Mouse (Mus musculus) left cerebral cortex, postnatal 14 days (tissue): ENCODE measurements around the gene St6galnac3. TPM values are rescaled to one million over a fixed set of nuclear protein-coding genes. Genes with fewer than 3 reads are reported as not detected.

ENCODE experiments used
- DNase-seq, 2 experiments: peaks; one replicate each; pipeline ENCODE4 v3.0.0; 2021 to 2022; ENCODE audit warnings: low spot score in 2 of 2, mixed read lengths in 1 of 2
- intact Hi-C: fragments of 180-260 bp; cut with DNase I; formaldehyde crosslinking; loops from one replicate; pipeline ENCODE4 v1.15.1; 2025
- microRNA-seq, 2 experiments: library from miRNA; unstranded; fragments of <30 nt; microRNA quantifications; one replicate each; pipeline ENCODE4 v1.2.0; 2022
- total RNA-seq, 2 experiments: library from RNA; stranded (reverse); gene quantifications; 2 replicates each; pipeline ENCODE4 v1.2.3; 2021

St6galnac3 gene
- total RNA-seq, 2 experiments from 2014 or later = 10.8 to 12.1 TPM

DNA sequence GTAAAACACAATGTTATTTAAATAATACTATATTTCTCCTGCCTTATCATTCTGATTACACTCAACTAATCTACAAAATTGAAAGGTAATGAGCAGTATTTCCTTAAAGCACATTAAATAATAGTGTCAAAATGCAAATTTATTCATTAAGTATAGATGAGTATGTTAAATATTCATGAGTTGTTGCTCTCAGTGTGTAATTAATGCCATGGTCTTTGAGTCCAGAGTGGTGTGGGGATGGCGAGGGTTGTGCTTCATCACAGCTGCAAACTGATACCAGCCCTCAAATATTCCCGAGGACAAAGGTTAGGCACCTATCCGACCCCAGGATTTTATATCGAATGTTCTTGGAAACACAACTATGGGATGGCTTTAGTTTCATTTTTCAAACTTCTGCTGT is 548.2 kb downstream of the St6galnac3 start:
- intact Hi-C loops = no loop called here
- DNase-seq = no peak

DNA sequence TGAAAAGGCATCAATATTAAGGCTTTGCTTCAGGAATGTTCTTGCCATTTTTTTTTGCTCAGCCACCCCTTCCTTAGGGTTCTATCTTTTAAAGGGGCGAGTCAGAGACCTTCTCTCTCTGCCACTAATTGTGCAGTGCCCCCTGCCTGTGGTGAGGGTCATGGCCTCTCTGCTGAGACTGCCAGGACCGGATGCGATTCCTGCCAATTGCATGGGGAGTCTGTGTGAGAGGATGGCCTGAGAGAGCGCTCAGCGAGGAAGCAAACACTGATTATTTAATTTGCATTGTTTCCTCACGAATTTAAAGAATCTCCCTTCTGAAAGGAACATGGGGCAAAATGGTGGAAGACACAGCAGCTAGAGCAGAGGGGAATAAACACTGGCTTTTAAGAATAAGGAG is 548.6 kb downstream of the St6galnac3 start:
- no peak for DNase-seq
- intact Hi-C loops = no loop called here

DNA sequence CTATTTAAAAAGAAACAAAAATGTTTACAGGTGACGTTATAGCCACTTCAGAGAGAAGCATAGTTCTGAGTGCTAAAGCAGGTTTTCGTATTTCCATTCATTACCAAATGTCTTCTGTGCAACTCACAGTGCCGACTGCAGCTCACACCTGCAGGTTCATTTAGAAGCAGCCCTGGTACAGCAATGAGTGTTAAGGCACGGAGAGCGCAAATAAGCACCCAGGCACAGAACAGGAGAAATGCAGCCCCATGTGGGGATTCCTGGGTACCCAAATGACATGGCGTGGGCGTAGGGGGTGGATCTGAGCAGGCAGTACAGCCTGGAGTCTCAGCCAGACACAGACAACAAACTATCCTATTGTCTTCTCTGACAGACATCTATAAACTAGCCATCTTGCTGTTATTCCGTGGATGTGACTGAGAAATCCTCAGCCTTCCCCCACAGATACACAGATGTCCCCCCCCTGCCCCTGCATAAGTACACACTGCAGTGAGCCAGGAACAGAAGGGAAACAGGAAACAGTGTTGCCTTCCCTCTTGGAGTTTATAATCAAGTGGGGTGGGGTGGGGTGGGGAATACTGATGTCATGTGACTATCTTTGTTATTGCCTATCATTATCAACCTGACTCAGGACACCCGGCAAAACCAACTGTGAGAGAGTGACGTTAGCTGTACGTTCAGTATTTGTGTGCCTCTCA is 550.5 kb downstream of the St6galnac3 start:
- DNase-seq = no peak
- intact Hi-C loops = no loop called here

DNA sequence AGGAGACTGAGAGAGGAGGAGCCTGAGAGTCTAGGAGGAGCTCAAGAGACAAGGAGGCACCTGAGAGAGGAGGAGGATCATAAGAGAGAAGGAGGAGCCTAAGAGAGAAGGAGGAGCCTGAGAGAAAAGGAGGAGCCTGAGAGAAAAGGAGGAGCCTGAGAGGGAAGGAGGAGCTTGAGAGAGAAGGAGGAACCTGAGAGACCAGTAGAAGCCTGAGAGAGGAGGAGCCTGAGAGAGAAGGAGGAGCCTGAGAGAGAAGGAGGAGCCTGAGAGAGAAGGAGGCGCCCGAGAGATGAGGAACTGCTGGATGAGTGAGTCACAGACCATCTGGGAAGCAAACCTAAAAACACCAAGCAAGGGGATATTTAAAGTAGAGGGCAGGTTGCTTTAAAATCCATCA is 551.4 kb downstream of the St6galnac3 start:
- intact Hi-C loops = no loop called here

DNA sequence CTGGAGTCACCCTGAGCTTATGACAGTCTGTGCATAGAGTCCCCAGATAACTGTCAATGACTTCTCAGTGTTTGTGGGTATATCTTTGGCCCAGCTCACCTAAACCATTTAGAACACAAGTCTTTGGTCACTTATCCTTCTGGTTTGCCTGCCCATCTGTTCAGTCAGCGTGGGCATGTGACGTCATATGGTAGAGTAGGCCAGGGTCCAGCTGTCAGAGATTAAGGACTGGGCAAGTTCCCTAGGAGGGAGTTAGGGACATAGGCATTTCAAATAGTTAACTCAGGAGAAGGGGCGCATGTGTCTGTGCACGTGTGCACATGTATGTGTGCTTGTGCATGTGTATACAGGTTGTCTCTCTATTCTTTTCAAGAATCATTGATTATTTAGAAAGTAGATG is 554.8 kb downstream of the St6galnac3 start:
- intact Hi-C loops = no loop called here
- no peak for DNase-seq

More for the DNA sequence above, 551.4 kb downstream of the St6galnac3 start:
- no peak for DNase-seq

GRCm38 (mm10) chr3:153169744-153170143 is 555.2 kb downstream of the St6galnac3 start:
- no peak for DNase-seq
- intact Hi-C loops = no loop called here

GRCm38 (mm10) chr3:153161676-153162075 is 563.3 kb downstream of the St6galnac3 start:
- intact Hi-C loops = no loop called here
- DNase-seq = no peak

GRCm38 (mm10) chr3:153160683-153161082 is 564.3 kb downstream of the St6galnac3 start:
- intact Hi-C loops = no loop called here
- DNase-seq = no peak

GRCm38 (mm10) chr3:153148887-153149286 is 576.1 kb downstream of the St6galnac3 start:
- no peak for DNase-seq
- intact Hi-C loops = no loop called here

Small RNA genes within 50 kb of the gene (microRNA-seq; reads per million reads assigned to microRNA genes)
- gene Gm27405 = 0 reads per million in 2 experiments

Other genes starting within 250 kb of the St6galnac3 start
- not detected for gene Asb17, start 119.0 kb upstream of the St6galnac3 start, total RNA-seq
- gene Msh4, start 181.0 kb upstream of the St6galnac3 start, total RNA-seq = under 1 TPM; 0.22 to 0.30 TPM
- 10 to 100 TPM; 65.3 to 66.7 TPM for gene Rabggtb, start 187.8 kb upstream of the St6galnac3 start, total RNA-seq
- gene Acadm, start 219.5 kb upstream of the St6galnac3 start, total RNA-seq = 10 to 100 TPM; 33.9 to 34.2 TPM
- 10 to 100 TPM; 12.5 to 13.9 TPM for gene Slc44a5, start 248.3 kb upstream of the St6galnac3 start, total RNA-seq